Mouse (Mus musculus) embryonic fibroblast, embryonic 13.5 days (primary cell): Measurements from ENCODE around the gene Wdr82. TPM values are rescaled to one million over a fixed set of nuclear protein-coding genes. Genes with fewer than 3 reads are reported as not detected.

Source experiments
- H3K27ac ChIP-seq: 2 replicates; pipeline ENCODE4 v1.5.1; 2012; ENCODE audit warnings: low read length, control low read depth, inconsistent platforms; ENCODE audit not compliant: insufficient read depth
- H3K4me1 ChIP-seq: 2 replicates; pipeline ENCODE4 v1.6.1; 2011; ENCODE audit warnings: low read length; ENCODE audit not compliant: control insufficient read depth, insufficient read depth
- H3K4me3 ChIP-seq: 2 replicates; pipeline ENCODE4 v1.5.1; 2011; ENCODE audit warnings: mild to moderate bottlenecking, control low read depth, low read length; ENCODE audit not compliant: insufficient read depth
- CTCF ChIP-seq: IDR thresholded peaks from 2 replicates; pipeline ENCODE4 v1.5.1; 2011; ENCODE audit warnings: mild to moderate bottlenecking, control low read depth, low read length, moderate library complexity, borderline replicate concordance; ENCODE audit not compliant: insufficient read depth
- POLR2A ChIP-seq: IDR thresholded peaks from 2 replicates; pipeline ENCODE4 v1.6.1; 2011; ENCODE audit warnings: low read depth, mild to moderate bottlenecking, control low read depth, low read length, moderate library complexity
- polyA plus RNA-seq: library from polyadenylated mRNA; stranded (reverse); fragments of >200 nt; gene quantifications from 2 replicates; pipeline ENCODE4 v1.2.4, GENCODE M21; 2011; ENCODE audit warnings: low read depth; ENCODE audit not compliant: missing spikeins, insufficient read length

Wdr82 gene
- polyA plus RNA-seq, 1 experiment = 120 TPM

GRCm38 (mm10) chr9:106230051-106230733 lies 59.5 kb downstream of the Wdr82 start:
- H3K4me3 ChIP-seq = no peak overlapping the region
- no peak overlapping the region for H3K27ac ChIP-seq
- 0 out of 2 replicates have a peak, but pooled peaks cover 2% of the 10 kb centered on the region for H3K4me1 ChIP-seq
- TF ChIP-seq CTCF = no peak
- TF ChIP-seq POLR2A = no peak

DNA sequence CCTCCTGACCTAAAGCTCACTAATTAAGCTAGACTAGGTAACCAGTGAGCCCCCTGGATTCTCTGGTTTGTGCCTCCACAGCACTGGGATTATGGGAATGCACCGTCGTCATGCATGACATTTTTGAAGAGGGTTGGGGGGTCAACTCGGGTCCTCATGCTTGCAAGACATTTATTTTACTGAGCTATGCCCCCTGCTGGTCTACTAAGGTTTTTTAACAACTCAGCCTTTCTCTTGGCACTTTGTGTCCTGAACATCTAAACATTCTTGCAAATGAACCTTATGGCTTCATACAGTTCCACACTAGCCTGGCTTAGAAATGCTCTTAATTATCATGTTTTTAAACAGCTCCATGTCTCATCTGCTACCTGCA lies 60.0 kb downstream of the Wdr82 start:
- Histone ChIP-seq H3K4me1 (0 out of 2 replicates have a peak, but pooled peaks cover 2% of the 10 kb centered on the region), H3K4me3 (no peak overlapping the region), H3K27ac (no peak overlapping the region)
- TF ChIP-seq POLR2A (no peak), CTCF (no peak)

- Histone ChIP-seq H3K4me3 (no peak overlapping the region), H3K4me1 (0 out of 2 replicates have a peak, but pooled peaks cover 2% of the 10 kb centered on the region), H3K27ac (no peak overlapping the region)
- TF ChIP-seq CTCF (no peak), POLR2A (no peak)
Observed at GRCm38 (mm10) chr9:106231220-106231619, 60.5 kb downstream of the Wdr82 start.

DNA sequence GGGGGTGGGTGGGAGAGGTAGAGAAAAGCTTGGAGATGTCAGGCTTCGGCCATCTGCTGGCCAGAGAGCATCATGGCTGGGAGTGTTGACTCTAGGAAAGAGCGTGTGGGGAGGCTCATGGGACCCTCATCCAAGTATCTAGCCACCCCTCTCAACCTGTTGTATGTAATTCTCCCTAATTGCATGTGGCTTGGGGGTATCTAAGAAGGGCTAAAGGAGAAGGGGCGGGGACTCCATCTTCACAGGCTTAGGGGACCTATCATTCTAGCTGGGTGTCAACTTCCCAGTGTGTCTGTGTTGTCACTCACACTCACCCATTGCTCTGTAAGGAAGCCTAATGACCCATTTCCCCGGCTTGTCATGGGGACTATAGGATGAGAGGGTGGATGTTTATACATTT lies 61.1 kb downstream of the Wdr82 start:
- no peaks in the 10 kb centered on the region for H3K4me1 ChIP-seq
- TF ChIP-seq POLR2A (no peak), CTCF (no peak)
- H3K4me3 ChIP-seq = no peak overlapping the region

DNA sequence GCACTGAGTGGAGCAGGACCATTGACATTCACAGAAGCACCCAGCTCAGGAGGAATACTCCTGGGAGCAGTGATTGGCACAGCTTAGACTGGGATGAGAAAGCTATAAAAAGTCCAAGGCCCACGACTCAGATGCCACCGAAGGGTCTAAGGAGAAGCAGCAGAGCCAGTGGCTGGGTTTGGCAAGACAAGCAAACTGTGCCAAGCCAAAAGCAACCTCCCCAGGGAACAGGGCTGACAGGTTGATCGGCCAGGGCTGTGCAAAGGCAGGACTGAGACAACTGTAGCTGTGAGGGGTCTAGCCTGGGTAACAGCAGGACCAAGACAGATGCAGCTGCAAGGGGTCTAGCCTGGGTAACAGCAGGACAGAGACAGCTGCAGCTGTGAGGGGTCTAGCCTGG lies 62.2 kb downstream of the Wdr82 start:
- no peaks in the 10 kb centered on the region for H3K4me1 ChIP-seq
- no peak for TF ChIP-seq POLR2A
- no peak for TF ChIP-seq CTCF
- no peak overlapping the region for H3K27ac ChIP-seq
- H3K4me3 ChIP-seq = no peak overlapping the region

More for the DNA sequence above, 61.1 kb downstream of the Wdr82 start:
- H3K27ac ChIP-seq = no peak overlapping the region

DNA sequence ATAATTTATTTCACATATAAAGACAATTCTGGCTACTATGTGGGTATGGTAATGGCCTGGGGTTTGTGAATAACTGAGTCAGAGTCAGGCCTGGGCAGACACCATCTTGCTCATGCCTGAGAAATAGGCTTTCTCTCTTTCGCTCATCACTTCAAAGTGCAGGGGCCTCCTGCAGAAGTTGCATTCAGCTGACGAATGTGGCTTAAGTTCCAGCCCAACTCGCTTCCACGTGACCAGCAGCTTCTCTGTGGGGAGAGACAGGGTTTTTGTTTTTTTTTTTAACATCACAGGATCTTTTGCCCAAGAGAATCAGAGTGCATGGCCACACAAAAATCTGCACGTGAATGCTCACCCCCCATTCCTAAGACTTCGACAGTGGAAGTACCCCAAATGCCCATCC lies 63.2 kb downstream of the Wdr82 start:
- Histone ChIP-seq H3K4me1 (no peaks in the 10 kb centered on the region), H3K4me3 (no peak overlapping the region), H3K27ac (no peak overlapping the region)
- TF ChIP-seq POLR2A (no peak), CTCF (no peak)

- Histone ChIP-seq H3K4me3 (no peak overlapping the region), H3K27ac (no peak overlapping the region), H3K4me1 (no peaks in the 10 kb centered on the region)
- TF ChIP-seq POLR2A (no peak), CTCF (no peak)
Observed at GRCm38 (mm10) chr9:106235194-106235830, 64.6 kb downstream of the Wdr82 start.

- Histone ChIP-seq H3K27ac (no peak overlapping the region), H3K4me1 (no peaks in the 10 kb centered on the region), H3K4me3 (no peak overlapping the region)
- no peak for TF ChIP-seq CTCF
- TF ChIP-seq POLR2A = no peak
Observed at GRCm38 (mm10) chr9:106236156-106236817, 65.6 kb downstream of the Wdr82 start.

- Histone ChIP-seq H3K4me1 (no peaks in the 10 kb centered on the region), H3K4me3 (no peak overlapping the region), H3K27ac (no peak overlapping the region)
- TF ChIP-seq CTCF = no peak
- no peak for TF ChIP-seq POLR2A
Observed at GRCm38 (mm10) chr9:106236818-106237211, 66.1 kb downstream of the Wdr82 start.

- Histone ChIP-seq H3K4me1 (no peaks in the 10 kb centered on the region), H3K4me3 (no peak overlapping the region), H3K27ac (no peak overlapping the region)
- TF ChIP-seq POLR2A (no peak), CTCF (no peak)
Observed at GRCm38 (mm10) chr9:106237401-106237800, 66.7 kb downstream of the Wdr82 start.

- H3K27ac ChIP-seq = no peak overlapping the region
- no peak overlapping the region for H3K4me3 ChIP-seq
- TF ChIP-seq CTCF (no peak), POLR2A (no peak)
- no peaks in the 10 kb centered on the region for H3K4me1 ChIP-seq
Observed at GRCm38 (mm10) chr9:106237878-106238277, 67.2 kb downstream of the Wdr82 start.

Other genes with a start within 250 kb of the Wdr82 start
- 0.39 TPM in 1 of 2 replicates, not detected in the other for gene Col6a5, start 210.3 kb upstream of the Wdr82 start, polyA plus RNA-seq
- 0.50 and 1.4 TPM in 2 replicates for gene Col6a4, start 74.1 kb upstream of the Wdr82 start, polyA plus RNA-seq
- 1.2 and 2.0 TPM in 2 replicates for gene Glyctk, start 12.8 kb upstream of the Wdr82 start, polyA plus RNA-seq
- gene Ppm1m, start 28.8 kb downstream of the Wdr82 start, polyA plus RNA-seq = 30.9 and 31.7 TPM in 2 replicates
- gene Twf2, start 32.2 kb downstream of the Wdr82 start, polyA plus RNA-seq = 16.7 and 17.6 TPM in 2 replicates
- not detected in 2 replicates for gene Tlr9, start 51.7 kb downstream of the Wdr82 start, polyA plus RNA-seq
- 54.2 and 54.7 TPM in 2 replicates for gene Alas1, start 77.7 kb downstream of the Wdr82 start, polyA plus RNA-seq
- 9.4 and 12.0 TPM in 2 replicates for gene Poc1a, start 110.1 kb downstream of the Wdr82 start, polyA plus RNA-seq
- gene Dusp7, start 197.7 kb downstream of the Wdr82 start, polyA plus RNA-seq = 63.0 and 67.2 TPM in 2 replicates